Mouse (Mus musculus) liver (tissue): ENCODE results near the gene Crhr1.

Experiments used
- DNase-seq: peaks from one replicate; pipeline ENCODE4 v3.0.0-alpha.2; 2020; ENCODE audit warnings: mixed read lengths

Gene Crhr1

DNA sequence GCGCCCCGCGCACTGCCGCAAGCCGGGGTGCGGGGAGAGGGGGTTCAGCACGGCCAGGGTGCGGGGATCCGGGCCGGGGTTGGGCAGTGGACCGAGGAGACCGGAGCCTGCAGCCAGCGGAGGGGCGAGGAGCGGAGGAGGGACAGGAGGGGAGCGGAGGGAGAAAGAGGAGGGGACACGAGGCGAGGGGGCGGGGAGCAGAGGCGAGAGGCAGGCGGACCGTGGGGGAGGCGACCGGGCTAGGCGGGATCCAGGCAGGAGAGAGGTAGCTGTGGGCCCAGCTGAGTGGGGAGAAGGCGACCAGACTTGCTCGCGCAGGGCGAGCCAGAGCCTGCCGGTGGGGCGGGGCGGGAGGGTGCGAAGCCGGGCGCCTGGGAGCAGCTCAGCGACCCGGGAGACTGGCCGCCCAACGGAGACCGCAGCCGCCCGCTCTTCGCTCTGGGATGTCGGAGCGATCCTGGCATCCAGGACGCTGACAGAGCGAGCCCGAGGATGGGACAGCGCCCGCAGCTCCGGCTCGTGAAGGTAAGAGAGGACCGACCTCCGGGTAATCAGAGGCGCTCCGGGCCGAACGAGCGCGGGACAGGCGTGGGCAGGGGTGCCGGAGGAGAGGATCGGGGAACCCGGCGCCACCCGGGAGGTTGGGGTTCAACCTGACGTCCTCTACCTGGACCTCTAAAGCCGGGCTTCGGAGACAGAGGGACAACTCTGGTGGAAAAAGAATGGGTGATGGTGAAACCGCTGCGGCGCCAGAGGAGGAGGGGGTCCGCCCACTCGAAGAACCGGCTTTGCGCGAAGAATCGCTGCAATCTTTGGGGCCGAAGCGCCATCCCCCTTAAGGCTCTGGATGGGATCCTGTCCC, at the start of gene Crhr1:
Gene Crhr1 (plus strand): TSS at position 276 of the 862 bp plus-strand sequence.
- peak; percentile 22 for DNase-seq

DNA sequence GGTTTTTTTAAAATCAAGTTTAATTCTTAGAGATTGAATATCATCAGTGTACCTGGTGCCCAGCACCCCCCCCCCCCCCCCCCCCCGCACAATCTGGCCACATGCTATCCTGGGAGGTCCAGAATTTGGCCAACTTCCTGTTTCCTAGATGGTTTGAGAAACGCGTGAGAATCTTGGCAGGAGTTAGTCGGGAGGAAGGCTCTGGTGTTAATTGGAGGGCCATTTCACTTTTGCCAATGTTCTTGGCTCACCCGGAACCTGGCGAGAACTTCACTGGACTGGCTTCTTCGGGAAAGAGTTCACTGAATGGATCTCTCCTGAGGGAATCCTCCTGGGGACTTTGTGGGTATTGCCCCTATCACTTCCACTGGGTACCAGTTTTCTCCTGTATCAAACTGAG, 49.4 kb upstream of the Crhr1 start:
- DNase-seq, result no peak

DNA sequence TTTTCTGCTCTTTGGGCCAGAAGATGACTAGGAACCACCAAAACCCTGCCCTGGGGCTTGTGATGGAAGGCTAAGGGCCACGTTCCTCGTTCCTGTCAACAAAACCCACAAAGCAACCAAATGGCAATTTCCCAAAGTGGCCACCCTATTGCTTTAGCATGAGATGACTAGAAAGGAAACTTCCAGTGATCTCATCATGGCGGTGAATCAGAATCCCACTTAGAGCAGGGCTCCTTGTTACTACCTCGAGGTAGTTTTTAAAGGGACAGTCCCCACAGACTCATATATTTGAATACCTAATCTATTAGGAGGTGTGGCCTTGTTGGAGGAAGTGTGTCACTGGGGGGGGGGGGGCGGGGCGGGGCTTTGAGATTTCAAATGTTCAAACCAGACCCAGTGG, 48.9 kb upstream of the Crhr1 start:
- DNase-seq, result no peak

DNA sequence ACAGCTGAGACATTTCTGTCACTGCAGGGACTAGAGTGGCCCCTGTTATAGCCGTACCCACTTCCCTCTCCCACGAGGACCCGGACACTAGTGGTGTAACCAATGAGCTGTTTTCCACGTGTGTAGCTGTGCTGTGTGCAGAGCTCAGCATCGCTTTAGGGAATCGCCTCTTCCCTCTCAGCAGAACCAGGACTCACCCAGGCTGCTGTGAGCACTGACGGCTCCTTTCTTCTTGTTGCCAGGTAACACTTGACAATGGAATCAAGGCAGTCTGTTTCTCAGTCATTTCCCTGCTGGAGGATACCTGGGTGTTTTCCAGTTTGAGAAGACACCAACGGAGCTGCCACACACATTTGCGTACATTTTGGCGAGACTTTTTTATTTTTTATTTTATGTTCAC, 44.1 kb upstream of the Crhr1 start:
- no peak for DNase-seq

DNA sequence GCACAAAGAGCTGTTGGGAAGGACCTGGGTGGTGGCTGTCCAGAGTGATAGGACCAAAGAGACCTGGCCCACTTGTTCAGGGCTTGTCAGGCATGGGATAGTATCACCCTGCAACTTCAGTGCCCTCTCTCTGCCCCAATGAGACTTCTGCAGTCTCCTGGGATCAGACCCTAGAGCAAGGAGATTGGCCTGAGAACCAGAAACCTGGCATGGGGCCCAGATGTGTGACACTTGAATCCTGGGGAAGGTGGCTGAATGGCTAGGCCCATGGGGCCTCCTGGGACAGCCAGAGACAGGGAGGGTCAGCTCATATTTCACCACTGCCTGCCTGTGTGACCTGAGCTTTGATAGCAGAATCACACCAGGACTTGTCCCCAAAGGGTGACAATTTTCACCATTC, 41.9 kb upstream of the Crhr1 start:
- DNase-seq, result no peak

DNA sequence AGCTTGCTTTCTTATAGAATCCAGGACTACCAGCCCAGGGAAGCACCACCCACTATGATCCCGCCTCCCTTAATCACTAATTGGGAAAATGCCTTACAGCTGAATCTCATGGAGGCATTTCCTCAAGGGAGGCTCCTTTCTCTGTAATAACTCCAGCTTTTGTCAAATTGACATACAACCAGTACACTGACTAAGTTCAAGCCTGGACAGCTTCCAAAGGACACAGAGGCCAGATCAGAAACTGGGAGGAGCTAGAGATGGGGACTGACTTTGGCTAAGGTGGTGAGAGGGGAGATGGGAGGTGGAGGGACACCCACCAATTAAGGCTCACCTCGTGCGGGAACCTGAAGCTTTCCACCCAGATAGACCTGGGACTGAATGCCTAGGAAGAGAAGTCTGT, 37.5 kb upstream of the Crhr1 start:
- no peak for DNase-seq

DNA sequence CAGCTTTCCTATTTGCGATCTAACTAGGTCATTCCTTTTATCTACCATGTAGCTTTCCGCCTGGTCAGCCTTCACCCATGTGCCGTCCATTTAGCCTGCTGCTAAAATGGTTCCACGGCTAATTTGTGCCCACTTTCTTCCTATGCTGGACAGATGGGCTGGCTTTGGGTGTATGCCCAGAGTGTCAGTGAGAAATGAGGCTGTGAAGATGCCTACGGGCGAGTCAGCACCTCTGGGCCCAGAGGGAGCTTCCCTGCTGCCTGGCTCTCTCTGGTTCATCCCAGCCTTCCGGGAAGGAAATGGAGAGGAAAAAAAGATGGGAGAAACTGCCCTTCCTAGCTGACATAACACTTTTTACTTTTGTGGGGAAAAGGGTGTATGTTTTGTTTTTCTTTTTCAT, 36.1 kb upstream of the Crhr1 start:
- no peak for DNase-seq

DNA sequence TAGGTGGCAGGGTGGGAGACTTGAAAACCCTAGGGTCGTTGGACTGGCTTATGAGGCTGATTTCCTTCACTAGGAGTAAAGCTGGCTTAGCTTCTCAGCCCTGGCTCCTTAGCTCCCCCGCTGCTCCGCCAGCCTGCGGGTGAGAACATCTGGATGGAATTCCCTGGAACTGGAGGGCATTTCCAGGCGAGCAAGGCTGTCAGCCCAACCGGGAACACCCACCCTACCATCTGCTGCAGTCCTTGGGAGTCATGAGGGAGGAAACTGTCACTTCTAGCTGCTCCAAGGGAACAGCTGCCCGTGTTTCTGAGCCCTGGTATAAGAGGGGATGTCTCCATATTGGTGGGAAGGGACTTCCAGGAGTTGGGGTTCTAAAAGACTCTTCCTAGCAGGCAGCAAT, 33.1 kb upstream of the Crhr1 start:
- DNase-seq, result no peak

DNA sequence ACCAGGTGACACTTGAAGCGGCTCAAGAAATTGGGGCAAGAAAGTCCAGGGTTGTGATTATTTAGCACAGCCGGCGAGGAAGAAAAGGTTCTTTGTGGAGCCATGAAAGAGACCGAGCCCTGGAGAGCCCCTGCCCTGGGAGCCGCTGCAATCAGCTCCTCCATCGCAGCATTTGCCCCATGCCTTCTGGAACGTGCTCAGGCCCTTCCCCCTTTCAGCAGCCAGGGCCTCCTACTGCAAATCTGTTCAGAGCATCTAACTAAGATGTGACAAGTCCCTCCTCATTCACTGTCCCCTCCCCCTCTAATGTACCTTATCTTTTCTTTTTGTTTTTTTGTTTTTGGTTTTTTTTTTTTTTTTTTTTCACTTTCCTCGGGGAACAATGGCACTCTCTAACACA, 30.0 kb upstream of the Crhr1 start:
- DNase-seq, result no peak

DNA sequence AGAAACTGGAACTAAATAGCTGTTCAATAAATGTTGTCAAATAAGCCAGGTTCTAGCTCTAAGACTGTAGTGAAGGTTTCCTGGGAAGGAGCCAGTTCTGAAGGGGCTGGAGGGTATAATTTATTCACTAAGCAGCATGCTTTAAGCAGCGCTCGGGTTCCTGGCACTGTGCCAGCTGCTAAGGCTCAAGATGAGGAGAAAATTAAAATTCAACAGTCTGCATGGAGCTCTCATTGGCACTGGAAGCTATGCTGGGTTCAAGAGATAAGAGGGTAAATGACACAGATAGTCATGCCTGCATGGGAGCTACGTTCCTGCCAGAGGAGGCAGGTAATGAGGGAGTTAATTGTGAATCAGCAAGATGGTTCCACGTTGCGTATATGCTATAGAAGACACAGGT, 26.3 kb upstream of the Crhr1 start:
- DNase-seq, result peak; percentile 13

DNA sequence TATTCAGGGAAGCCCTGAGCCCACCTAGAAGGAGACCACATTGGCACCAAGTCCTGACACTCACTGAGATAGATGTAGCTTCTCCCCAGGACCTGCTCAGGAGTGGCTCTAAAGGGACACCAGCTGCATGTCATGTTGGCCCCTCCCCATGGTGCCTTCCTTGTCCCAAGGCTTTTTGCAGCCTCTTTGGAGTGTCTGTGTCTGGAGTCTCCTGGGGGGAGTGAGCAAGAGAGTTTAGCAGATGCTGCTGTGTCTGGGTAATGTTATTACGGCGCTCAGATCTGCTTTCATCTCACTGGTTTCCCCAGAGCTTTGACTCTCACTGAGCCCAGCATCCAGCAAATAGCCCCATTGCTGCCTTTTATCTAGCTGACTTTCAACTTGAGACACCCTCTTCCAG, 25.7 kb upstream of the Crhr1 start:
- no peak for DNase-seq

DNA sequence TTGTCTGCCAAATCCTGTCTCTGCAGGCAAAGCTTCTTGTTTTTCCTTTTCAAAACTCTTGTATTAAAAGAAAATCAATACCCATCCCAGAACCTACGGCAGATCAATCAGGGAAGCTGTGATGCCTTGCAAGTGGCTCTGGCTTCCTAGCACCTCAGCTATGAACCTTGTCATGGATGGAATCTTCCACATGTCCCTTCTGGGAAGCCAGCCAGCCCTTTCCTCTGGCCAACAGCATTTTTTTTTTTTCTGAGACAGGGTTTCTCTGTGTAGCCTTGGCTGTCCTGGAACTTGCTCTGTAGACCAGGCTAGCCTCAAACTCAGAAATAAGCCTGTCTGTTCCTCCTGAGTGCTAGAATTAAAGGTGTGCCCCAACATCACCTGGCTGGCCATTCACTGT, 22.3 kb upstream of the Crhr1 start:
- no peak for DNase-seq

DNA sequence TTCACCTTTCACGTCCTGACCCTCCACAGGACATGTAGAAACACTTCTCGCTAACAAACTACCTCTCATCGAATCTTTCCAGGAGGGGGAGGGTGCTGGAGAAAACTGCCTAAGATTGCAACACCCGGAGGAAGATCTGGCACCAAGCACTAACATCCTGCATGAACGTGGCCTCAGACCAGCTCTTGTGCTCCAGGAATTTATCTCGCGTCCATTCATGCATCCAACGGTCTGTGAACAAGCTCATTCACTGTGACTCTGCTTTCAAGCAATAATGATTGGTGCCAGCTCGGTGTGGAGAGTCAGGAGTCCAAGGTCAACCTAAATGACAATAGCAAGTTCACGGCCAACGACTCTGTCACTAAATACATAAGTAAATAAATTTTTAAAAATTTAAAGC, 20.8 kb upstream of the Crhr1 start:
- no peak for DNase-seq

DNA sequence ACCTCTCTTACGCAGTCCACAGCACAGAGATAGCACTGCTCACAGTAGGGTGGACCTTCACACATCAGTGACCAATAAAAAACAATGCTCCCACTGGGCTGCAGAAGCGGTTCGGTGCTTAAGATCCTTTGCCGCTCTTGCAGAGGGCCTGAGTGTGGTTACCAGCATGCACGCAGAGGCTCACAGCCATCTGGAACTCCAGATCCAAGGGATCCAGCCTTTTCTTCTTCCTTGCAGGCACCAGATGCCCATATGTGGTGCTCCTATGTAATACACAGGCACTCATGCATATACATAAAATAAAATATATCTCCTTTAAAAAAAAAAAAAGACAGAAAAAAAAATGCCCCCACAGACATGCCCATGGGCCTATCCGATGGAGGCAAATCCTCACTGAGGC, 19.0 kb upstream of the Crhr1 start:
- no peak for DNase-seq

DNA sequence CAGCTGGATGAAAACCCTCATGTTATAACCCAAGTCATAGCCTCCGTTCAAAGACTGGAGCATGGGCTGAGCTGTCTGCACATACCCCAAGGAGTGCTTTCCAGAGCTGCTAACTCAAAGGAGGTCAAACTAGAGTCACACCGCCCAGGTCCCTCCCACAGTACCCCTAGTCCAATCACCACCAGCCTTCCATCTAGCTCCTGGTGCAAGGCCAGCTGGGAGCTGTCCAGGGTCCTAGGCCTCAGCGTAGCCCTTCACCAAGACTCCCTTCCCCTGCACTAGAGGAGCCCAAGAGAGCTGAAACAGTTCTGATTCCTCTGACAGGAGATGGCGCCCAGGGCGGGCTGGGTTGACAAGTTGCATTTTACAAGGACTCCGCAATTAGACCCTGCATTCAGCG, 18.0 kb upstream of the Crhr1 start:
- DNase-seq, result peak; percentile 76

DNA sequence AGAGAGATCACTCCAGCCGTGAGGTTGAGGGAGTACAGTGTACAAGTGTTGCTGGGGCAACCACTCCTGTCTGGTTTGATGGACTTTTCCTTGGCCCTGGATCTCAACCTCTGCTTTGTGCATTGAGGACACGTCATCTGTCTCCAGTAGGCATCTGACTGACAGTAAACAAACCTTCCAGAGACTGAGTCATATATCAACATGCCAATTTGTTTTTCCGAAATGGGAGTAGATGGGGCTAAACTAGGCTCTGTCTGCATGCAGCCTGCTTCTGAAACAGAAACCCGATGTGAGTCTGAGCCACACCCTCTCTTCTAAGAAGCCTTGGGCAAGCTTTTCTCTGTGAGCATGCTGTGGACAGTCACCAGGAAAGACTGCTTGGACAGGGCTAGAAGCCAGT, 14.3 kb upstream of the Crhr1 start:
- DNase-seq, result no peak

DNA sequence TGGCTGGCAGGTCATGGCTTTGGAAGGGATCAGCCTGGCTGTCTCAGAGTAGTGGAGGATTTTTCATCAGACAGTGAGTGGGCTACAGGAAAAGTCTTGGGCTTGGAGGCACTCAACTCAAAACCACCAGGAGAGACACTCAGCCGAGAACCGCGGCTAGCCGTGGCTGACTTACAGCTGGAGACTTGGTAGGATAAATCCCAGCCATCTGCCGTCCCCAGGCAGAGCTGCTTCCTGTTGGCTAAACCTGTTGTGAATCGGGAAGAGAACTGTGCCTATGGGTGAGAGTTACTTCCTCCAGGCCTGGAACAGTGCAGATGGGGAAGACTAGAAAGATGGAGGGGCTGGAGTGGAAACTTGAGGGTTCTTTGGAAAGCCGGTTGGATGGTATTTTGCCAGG, 9.7 kb upstream of the Crhr1 start:
- DNase-seq, result no peak

DNA sequence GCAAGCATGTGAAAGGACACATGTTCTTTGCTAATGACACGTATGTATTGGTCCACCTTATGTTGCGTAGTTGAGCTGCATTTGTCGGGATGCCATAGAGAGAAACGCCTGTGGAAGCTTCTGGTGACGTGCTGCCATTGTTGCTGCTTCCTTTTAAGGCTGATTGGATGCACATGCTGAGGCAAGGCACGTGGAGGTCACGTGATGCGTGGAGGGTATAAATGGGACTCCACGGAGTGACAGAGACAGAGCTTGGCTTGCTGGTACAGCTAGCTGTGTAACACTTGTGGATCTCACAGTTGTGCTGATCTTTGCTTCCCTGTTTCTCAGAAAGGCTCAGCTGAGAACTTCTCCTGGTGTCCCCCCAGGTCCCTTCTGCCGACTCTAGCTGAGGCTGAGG, 9.2 kb upstream of the Crhr1 start:
- no peak for DNase-seq

DNA sequence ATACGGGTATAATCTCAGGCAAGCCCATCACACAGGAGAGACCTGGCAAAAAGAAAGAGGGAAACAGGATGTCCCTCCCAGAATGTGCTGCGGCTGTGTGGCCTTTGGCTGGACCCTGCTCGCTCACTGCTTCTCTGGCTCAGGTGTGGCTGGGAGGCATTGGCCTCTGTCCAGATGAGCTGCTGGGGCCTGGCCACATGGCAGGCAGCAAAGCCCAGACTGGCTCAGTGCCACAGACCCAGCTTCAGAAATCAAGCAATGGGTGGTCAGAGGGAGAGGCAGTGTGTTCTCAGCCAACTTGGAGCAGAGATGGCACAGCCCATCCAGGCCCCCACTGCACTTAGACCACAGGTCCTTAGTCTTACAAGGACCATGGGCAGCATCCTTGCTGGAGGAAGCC, 8.1 kb upstream of the Crhr1 start:
- no peak for DNase-seq

DNA sequence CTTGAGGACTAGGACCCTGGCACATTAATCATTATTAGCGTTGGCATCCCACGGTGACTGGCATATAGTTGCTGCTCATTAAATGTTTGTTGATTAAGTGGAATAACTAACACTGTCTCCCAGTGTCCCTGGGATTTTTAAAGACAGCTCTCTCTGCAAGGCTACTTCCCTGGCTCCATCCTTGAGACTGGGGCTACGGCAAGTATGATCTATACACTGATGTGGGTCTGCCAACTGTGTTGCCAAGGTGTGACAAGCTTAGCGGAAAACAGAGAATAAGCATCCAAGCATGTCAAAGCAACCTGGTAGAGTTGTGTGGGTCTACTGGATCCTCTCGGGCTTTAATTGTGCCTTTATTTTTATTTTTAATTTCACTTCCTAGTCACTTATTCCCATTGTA, 3.2 kb upstream of the Crhr1 start:
- no peak for DNase-seq

DNA sequence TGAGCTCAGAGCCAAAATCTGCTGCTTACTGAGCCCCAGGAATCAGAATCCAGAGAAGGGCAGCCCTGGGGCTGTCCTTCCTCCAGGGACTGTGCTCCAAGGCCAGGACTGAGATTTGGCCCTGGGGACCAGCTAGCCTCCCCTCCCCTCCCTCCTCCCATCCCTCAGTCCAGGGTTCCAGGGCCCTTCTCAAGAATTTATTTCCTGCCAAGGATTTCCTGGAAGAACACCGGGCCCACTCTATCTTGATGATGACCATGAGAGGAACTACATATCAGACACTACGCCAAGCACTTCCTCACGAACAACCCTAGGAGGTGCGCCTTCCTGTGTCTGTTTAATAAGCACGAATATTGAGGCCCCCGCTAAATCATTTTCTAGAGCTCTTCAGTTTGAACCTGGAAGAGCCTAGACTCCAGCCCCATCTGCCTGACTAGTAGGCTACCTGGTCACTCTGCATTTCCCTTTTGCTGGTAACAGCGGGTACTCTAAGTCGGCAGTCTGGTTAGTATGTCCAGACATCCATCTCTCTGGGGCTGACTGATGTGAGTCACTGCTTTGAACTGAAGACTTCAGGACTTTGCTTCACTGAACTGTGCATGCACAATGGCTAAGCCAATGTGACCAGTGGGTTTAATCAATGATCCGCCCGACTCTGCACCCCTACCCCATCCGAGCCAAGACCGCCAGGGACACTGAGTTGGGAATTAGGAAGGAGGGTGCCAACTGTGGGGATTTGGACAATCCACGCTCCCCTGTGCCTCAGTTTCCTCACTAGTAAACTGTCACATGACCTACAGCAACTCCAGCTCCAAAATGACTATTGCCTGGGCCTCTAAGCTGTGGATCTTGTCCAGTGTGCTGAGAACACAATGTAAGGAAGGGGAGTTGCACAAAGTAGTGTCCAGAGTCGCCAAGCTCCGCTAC, 1.7 kb upstream of the Crhr1 start:
- no peak for DNase-seq

DNA sequence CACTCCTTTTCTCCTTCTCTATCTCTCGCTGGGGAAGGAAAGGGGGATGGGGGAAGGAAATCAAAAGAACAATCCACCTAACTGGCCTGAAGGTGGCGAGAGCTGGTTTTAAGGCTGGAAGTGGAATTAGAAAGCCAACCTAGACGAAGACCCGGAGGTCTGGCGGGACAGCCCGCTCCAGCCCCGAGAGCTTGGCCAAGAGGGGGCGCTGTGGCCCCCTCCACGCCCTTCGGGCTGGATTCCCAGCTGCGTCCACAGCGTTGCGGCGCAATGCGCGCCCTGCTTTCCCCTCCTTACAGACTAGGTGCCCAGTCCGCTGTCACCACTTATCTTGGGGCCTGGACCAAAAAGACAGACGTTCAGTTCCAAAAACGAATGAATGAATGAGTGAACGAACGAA, 899 bp upstream of the Crhr1 start:
- peak; percentile 13 for DNase-seq

DNA sequence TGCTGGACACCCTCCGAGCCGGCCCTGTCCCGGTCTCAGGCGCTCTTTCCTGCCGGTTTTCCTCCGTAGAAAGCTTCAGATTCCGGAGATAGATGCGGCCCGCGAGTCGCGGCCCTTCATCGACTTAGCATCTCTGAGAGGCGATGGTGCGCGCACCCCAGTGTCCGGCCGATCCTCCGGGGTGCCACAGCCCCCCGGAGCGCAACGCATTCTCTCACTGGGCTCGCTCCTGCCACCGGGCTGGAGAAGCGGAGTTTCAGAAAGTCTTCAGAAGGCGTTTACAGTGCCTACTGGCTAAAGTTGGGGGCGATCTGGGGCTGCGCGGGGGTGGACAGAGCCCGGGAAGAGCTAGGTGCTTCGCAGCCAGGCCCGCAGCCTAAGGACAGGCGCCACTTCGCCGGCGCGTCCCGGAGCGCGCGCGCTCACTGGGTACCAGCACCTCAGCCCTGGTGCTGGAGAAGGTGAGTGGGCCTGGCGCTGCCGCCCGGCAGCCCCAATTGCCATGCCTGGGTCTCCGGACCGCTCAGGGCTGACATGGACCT, 858 bp downstream of the Crhr1 start:
- no peak for DNase-seq

DNA sequence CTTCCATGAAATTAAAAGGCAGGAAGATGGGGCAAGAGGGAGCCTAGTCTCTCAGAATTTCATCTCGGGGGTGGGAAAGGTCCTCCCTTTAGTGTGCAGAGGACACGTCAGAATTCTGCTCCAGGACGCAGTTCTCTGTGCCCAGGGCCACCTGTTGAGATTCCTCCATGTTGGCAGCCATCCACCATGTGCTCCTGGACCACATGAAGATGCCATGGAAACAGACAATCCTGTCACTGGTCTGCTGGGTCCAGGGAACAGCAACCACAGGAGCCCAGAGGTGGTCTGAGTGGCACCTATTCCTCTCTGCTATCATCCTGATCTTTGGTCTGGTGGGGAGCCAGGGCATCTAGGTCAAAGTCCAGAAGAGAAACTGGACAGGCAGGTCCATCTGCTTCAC, 6.3 kb downstream of the Crhr1 start:
- DNase-seq, result no peak
